Mouse (Mus musculus): Measurements from ENCODE around the gene Prpf40b.
"Not testable (repeated sequence)": the region's sequence is repeated elsewhere in the genome, so short reads cannot be mapped to it uniquely, and the experiment has no call there.

Prpf40b gene

DNA sequence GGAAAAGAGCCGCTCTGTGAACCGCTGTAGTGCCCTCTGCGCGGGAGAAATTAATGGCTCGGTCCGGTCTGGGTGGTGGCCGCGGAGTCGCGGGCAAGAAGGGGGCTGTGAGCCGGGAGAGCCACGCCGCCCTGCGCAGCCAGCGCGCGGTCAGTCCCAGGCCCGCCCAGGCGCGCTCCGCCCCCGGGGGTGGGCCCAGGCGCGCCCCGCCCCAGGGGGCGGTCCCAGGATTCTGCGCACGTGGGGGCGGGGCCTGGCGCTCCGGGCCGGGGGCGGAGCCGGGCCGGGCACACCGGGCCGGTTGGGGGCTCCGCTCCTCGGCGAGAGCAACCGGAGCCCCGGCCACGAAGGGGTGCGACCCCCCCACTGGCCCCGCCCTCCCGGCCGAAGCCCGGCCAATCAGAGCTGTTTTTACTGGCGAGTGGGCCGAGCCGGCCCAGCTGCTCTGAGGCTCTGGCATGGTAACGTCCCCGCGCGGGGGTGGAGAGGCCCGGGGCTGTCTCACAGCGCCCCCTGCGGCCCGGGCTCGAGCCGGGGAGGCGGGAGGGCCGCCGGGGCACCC, at the start of gene Prpf40b:
Gene Prpf40b (plus strand): TSS at position 275 of the 562 bp plus-strand sequence.
- DNase-seq: peak; percentile 91 to 98

DNA sequence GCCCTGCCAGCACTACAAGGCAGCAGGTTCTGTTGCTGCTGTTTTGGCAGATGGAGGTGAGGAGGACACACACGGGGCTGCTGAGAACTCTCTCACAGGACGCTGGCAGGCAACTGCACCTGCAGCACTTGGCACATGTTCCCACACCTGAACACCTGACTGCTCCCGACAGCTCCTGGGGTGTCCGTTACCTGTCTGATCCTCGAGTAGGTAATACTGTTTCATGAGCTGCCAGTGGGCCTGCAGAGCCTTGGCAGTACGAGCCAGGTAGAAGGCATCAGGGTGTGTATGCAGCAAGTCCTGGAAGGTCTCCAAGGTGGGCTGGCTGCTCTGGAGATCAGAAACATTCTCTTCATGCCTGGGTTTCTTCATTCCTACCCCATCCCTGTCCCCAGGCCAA, 48.2 kb upstream of the Prpf40b start:
- DNase-seq: not testable (repeated sequence)

DNA sequence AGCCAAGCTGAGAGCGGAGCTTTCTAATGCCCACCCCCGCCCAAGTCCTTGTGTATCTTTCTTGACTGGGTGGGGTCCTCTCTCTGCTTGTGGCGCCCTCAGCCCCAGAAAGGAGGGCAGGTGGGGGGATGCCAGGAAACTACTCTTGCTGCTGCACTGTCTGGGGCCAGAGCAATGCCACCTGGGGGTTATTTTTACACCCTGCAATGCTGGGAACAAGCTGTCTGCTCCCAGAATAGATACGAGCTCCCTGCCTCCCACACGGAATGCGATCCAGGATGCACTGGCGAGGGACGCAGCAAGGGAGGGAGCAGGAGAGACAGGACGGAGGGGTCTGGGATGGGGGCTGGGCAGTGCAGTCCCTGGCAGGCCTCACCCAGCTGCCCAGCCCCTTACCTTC, 45.9 kb upstream of the Prpf40b start:
- DNase-seq: no peak

DNA sequence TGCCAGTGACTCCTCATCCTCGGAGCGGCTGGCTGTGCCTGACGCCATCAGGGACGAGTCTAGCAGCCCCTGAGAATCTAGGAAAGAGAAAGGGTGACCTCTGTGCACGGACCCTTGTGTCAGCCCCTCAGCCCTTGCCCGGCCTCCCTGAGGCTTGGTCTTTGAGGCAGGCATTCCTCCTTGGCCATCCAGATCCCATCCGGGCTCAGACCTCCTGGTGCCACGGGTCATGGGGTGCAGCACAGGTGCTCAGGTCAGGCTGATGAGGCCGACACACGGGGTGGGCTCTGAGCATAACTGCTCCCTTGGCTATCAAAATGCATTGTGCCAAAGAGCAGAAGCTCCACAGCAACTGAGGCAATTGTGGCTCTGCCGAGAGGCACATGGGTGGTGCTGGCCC, 44.9 kb upstream of the Prpf40b start:
- no peak for DNase-seq

DNA sequence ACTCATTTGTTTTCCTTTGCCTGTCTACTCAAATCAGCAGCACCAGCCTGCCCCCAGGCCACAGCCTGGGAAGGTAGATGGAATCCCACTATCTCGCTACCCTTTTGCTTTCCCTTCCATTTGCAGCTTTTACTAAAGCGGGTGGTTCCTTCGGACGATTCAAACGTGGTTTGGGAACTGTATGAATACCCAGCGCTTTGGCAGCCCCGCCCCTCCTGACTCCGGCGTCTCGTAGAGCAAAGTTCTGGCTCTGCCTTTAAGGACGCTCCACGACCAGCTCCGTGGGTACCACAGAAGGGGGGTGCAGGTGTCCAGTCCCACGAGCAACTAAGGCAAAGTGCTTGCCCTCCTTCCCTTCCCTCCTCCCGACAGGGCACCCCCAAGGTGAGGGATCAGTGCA, 43.8 kb upstream of the Prpf40b start:
- DNase-seq: peak; percentile 27 to 50

DNA sequence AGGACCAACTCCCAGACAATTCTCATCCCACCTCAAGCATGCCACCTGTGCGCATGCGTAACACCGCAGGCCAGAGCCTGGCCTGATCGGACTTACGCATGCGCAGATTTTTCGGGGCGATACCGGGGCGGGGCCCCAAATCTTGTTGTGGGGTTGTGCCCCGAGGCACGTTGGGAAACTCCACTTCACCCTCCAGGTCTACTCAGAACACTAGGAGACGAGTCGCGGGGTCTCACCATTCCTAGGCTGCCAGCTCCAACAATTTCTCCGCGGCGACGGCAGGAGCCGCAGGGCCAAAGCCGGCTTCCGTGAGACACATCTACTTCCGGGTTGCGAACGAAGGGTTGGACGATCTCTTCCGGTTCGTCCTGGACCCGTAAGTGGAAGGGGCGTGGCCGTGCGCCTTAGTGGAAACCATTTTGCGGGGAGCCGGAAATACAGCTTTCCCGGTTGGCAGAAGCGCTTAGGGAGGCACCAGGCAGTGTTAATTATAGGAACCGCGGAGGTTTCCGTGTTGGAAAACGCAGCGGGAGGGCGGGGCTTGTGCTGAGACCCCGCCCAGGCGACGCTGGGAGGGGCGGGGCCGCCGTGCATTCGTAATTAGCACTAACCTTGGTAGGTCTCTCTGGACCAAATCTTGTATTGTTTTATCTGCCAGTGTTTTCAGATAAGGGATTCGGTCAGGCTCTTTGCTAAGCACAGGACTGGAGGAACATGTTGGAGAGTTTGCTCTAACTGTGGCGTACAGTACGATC, 43.1 kb upstream of the Prpf40b start, which contains the start of gene Mcrs1:
Gene Mcrs1 (minus strand): TSS at position 336 of the 755 bp plus-strand sequence.
- DNase-seq: peak; percentile 99

DNA sequence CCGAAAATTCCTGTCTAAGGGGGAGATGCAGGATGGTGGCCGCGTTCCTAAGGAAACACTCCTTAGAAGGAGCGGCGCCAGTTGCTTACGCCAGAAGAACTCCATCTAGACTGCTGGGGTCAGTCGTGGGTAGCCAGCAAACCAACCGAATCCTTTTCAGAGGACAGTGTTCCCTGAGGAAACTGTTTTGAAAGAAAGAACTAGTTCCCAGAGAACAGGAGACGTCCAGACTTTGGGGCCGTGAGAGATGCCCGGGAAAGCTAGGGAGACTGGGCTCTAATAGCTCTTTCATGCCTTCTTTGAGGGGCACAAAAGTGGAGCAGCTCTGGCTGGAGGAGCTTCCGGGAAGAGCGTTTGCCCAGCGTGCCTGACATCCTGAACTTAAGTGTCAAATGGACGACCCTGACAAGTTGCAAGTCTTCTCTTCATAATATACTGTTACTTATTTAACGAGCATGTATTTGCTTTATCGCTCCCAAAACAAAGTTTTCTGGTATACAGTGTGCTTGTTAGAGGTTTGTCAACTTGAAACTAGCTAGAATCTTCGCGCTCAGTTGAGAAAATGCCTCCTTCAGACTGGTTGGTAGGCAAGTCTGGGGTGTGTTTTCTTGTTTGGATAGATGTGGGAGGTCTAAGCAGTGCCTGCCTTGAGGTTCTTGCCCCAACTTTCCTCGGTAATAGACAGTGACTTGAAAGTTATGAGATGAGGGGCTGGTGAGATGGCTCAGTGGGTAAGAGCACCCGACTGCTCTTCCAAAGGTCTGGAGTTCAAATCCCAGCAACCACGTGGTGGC, 42.3 kb upstream of the Prpf40b start:
- peak; percentile 77 to 85 for DNase-seq

DNA sequence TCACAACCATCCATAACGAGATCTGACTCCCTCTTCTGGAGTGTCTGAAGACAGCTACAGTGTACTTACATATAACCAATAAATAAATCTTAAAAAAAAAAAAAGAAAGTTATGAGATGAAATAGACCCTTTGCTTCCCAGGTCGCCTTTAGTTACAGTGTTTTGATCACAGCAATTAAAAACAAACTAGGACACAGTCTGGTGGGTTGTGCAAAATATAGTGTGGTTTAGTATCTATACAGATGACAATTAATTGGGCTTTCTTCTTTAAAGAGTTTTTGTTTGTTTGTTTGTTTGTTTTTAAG, 41.8 kb upstream of the Prpf40b start:
- DNase-seq: not testable (repeated sequence)

DNA sequence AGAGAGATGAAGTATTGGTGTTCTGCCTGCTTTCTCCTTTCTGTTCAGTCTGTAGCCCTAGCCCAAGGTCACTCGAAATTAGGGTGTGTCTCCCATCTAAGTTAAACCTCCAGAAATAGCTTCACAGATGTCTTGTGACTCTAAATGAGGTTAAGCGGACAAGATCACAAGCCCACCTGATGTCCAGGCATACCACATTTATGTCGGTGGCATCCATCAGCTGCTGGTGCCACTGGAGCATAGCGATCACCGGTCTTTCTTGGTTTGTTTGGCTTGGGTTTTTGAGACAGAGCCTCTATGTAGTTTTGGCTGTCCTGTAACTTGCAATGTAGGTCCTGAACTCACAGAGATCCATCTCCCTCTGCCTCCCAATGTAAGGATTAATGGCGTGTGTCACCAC, 41.1 kb upstream of the Prpf40b start:
- DNase-seq: no peak

DNA sequence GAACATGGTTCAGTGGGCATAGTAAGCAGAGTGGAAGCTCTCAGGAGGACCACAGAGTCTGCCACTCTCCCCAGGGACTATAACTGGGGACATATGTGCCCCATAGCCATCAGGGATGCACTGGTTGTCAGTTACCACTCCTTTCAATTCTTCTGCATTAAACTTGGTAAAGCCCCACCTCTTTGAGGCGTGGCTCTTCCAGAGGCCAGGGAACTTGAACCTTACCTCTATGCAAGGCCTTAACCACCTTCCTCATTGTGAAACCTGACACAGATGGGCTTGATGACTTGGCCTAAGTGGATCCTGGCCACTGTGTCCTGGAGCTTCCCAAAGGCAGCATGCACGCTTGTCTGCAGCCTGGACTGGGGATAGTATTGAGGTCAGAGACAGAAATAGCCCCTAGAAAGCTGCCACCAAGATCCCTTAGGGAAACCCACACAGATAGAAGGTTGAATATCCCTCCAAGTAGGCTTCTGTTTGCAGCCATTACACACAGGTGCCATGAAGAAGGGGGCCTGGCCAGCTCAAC, 40.3 kb upstream of the Prpf40b start:
- DNase-seq: no peak

DNA sequence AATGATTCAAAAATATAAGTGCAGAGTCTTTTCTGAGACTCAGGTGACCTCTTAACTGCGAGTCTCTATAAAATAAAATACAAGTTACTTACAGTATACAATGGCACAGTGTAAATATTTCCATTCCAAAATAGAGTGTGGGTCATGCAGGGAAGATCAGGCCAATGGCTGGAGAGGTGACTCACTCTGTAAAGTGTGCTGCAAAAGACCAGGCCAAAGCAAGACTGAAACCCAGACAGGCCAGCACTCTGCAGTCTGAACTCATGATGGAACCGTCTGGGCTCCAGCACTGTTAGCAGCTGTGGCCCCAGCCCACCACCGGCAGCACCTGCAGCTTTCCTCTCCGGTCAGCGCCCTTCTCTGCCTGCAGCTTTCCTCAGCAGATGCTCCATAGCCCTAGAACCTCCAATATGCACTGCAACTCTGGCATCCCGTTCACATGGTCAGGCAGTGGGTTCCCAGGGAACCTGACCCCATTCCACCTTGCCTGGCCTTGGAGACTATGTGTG, 39.6 kb upstream of the Prpf40b start:
- DNase-seq: no peak

DNA sequence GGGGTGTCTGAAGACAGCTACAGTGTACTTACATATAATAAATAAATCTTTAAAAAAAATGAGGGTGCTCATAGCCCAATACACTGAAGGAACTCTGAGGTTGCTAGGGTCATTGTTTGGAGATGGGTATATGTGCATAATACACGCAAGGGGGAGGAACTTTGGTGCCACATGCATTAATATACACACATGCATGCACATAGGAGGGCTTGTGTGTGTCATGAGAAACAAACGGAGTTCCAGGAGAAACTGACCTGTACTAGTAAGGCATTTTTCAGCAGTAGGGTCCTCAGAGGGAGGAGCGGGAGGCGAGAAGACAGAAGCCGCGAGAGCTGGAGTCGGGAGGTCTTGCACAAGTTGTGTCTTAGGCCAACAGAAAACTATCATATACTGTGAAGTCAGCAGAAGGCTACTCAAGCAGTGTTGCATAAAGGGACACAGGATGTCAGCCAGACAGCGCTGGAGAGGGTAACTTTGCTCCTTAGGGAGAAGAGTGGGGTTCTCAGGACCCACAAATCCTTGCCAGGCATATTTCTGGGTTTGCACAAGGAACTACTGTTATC, 35.6 kb upstream of the Prpf40b start:
- DNase-seq: no peak

DNA sequence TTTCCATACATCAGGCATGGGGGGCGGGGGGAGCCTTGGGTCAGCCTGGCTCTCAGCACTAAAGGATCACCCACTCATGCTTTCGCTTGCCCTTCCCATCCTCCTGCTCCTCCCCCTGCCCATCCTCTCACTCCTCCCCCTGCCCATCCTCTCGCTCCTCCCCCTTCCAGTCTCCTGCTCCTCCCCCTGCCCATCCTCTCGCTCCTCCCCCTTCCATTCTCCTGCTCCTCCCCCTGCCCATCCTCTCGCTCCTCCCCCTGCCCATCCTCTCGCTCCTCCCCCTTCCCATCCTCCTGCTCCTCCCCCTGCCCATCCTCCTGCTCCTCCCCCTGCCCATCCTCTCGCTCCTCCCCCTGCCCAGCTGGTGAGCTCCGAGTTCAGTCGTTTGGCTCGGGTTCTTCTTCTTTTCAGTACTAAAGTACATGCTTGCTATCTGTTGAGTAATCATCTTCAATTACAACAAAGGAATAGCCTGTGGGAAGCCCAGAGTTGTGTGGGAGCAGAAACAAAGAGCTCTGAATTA, 35.1 kb upstream of the Prpf40b start:
- DNase-seq: peak; percentile 81 to 91

DNA sequence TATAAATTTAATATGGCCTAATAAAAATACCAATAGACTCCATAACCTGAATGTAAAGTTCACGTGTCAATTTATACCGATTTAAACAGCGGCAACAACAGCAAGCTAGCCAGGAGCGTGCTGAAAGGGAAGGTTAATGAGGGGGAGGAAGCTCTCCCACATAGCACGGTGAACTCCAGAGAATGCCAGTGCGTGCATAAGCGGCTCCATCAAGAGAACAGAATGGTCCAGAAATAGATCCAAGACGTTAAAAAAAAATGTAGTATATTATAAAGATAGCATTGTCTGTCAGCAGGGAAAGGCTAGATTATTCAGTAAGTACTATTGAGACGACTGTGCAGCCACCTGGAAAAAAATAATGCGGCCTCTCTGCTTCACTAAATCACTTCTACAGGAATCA, 32.2 kb upstream of the Prpf40b start:
- no peak for DNase-seq

DNA sequence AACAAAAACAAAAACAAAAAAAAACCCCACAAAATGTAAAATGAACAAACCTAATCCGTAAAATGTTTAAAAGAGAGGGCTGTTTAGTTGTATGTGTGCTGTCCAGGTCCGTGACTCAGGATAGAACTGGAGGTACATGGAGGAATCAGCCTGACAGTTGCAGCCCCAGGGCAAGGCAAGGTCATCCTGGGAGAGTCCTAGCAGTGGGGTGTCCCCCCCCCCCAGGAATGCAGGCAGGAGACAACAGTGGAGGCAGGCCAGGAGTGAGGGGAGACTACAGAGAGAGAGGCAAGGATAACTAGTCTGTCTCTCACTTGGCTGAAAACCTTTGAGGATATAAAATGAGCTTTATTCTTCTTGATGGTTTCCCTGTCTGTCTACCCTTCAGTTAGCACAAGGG, 30.5 kb upstream of the Prpf40b start:
- no peak for DNase-seq

DNA sequence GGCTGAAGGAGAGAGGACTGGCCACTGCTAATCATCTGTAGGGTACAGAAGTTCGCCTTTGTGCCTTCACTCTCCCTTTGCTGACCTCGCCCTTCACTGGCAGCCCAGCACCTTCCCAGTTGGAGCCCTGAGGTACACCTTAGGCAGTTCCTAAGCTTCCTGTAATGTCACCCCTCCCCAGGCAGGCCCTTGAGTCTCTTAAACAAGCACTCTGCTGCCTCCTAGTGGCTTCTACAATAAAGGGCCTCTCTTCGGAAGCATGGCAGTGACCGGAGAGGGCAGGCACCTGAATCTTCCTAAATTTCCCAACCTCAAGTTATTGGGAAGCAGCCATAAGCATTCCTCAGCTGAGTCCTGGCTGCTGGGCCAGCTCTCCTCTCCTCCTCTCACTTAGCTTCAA, 29.2 kb upstream of the Prpf40b start:
- peak; percentile 82 to 88 for DNase-seq

DNA sequence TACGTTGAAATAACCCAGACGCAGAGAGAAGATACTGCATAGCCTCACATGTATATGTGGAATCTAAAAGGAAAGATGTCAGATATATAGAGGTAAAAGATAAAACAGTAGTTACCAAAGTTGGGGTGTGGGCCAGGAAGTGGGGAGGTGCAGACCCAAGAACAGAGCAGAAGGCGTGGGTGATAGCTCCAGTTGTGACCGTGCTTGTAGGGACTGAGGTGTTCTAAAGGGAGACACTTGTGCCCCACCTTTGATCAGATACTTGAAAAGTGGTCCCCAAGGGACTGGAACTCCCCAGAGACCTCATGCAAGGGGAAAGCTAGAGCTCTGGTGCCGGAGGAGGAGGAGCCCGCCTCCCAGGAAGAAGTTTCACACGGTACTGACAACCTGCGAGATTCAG, 18.8 kb upstream of the Prpf40b start:
- DNase-seq: no peak

DNA sequence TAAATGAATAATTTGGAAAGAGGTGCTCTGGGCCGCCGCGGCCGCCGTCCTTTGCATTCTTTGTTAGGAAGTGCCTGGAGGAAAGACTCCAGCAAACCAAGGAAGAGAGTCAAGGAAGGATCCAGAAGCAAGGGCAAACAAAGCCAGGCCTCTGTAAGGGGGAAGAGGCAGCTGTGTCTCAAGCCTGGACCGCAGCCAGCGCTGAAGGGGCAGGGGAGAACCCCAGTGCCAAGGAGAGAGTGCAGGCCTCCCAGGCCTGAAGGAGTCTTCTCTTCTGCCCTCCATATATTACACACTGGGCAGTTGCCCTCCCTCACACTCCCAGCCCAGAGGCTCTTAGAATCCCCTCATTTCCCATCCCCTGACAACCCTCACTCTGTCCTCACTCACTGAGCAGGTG, 16.6 kb upstream of the Prpf40b start:
- no peak for DNase-seq

DNA sequence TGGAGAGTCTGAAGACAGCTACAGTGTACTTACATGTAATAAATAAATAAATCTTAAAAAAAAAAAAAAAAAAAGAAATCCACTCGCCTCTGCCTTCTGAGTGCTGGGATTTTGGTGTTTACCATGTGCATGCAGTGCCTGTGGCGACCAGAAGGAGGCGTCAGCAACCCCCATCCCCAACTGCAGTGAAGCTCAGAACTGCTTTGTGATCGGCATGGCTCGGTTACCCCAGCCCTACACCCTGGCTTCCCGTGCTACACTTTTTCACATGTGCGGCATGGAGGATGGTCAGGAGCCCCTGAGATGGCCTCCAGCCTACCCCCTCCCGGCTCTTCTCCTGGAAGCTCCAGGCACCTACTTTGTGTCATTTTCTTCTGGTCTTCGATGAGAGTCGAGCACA, 11.4 kb upstream of the Prpf40b start:
- peak in 1 of 2 experiments; percentile 28 for DNase-seq

DNA sequence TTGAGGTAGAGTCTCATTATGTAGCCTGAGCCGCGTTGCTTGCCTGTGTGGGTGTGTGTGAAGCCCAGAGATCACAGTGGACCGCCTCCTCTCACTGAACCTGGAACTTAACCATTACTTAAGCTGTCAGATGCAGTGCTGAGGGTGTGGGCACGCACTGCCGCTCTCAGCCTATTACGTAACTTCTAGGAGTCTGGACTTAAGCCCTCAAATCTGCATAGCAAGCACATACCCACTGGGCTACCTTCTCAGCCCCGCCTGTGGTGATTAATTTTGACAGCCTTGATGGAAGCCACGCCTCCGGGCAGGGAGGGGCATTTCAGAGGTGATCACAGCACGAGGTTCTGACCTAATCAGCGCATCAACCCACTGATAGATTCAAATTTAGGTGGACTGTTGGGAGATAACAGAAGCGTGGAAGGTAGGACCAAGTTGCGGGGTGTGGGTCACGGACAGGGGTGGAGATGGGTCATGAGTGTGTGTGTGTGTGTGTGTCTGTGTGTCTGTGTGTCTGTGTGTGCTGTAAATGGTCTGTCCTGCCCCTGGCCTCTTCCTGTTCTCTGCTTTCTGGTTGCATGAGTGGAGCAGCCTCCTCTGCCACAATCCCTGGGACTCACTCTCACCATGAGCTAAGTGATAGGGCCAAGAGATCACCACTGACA, 10.2 kb upstream of the Prpf40b start:
- DNase-seq: peak; percentile 73 to 92

DNA sequence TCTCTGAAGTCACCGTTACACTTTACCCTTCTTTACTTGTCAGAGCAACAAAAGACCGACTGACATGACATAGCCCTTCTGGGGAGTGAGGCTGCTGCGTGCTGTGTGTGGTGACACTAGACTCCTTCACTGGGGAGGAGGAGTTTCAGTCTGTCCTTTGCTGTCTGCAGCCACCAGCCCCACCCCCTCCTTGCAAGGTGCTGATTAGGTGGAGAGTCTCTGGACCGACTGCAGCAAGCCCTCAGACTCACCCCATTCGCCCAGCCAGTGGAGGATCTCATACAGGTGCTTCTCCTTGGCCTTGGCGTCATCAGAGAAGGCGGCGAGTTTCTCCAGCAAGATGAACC, 9.7 kb upstream of the Prpf40b start:
- no peak for DNase-seq

DNA sequence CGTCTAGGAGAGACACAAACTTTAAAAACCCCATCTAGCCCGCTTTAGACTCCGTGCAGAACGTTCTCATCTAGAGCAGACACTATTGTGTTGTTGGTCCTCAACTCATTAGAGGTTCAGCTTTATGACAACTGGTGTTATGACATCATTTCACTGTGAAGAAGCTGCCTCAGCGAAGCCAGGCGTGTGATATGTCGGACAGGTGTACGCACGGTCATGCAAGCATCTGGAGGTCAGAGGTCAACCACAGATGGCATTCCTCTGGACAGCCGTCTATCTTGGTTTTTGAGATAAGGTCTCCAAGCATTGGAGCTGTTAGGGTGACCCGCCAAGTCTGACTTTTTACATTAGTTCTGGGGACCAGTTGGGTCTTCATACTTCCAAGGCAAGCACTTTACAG, 4.3 kb upstream of the Prpf40b start:
- no peak for DNase-seq

DNA sequence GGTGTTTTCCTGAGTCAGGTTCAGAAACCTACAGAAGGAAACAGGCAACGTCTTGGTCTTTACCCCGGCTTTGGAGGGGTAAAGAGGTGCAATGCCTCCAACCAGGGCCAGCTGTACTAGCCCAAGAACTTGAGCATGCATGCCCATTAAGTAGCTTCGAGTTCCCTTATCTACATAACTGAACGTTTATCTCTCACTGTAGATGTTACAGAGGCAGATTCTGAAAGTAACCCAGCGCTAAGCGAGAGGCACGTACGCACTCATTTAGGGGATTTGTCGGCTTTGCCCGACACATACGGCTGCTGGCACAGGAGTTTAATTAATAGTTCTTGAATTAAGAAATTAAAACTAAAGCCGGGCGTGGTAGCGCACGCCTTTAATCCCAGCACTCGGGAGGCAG, 600 bp upstream of the Prpf40b start:
- no peak for DNase-seq
